Mouse (Mus musculus) ES-Bruce4 (cell line): Measurements from ENCODE around the gene Acin1. TPM values are rescaled to one million over a fixed set of nuclear protein-coding genes. Genes with fewer than 3 reads are reported as not detected.

ENCODE experiments used
- H3K27ac ChIP-seq: 2 replicates; pipeline ENCODE4 v1.5.1; 2012; ENCODE audit warnings: low read length, inconsistent platforms; ENCODE audit not compliant: insufficient read depth
- H3K27me3 ChIP-seq: 2 replicates; pipeline ENCODE4 v1.6.1; 2012; ENCODE audit warnings: mild to moderate bottlenecking, low read length, inconsistent platforms; ENCODE audit not compliant: control insufficient read depth, poor library complexity, insufficient read depth, severe bottlenecking
- H3K36me3 ChIP-seq: 2 replicates; pipeline ENCODE4 v1.6.1; 2012; ENCODE audit warnings: inconsistent platforms, mild to moderate bottlenecking, low read length, moderate library complexity; ENCODE audit not compliant: control insufficient read depth, poor library complexity, insufficient read depth, severe bottlenecking
- H3K4me1 ChIP-seq: one replicate; pipeline ENCODE4 v1.8.1; 2011; ENCODE audit warnings: low read length; ENCODE audit not compliant: control insufficient read depth, insufficient read depth
- H3K4me3 ChIP-seq: 2 replicates; pipeline ENCODE4 v1.5.1; 2011; ENCODE audit warnings: low read depth, mild to moderate bottlenecking, low read length
- H3K9ac ChIP-seq: 2 replicates; pipeline ENCODE4 v1.6.1; 2012; ENCODE audit warnings: low read depth, mild to moderate bottlenecking, inconsistent platforms; ENCODE audit not compliant: poor library complexity, severe bottlenecking
- H3K9me3 ChIP-seq: replicated peaks from 2 replicates; pipeline ENCODE4 v1.6.1; 2012; ENCODE audit warnings: mild to moderate bottlenecking, low read length, inconsistent platforms; ENCODE audit not compliant: control insufficient read depth, poor library complexity, insufficient read depth, severe bottlenecking
- CTCF ChIP-seq: IDR thresholded peaks from one replicate; pipeline ENCODE4 v1.8.1; 2011; ENCODE audit warnings: low read depth, low read length
- EP300 ChIP-seq: IDR thresholded peaks from 2 replicates; pipeline ENCODE4 v1.6.1; 2011; ENCODE audit warnings: low read depth, low read length; ENCODE audit not compliant: insufficient read depth
- POLR2A ChIP-seq: IDR thresholded peaks from one replicate; pipeline ENCODE4 v1.8.1; 2011; ENCODE audit warnings: low read length; ENCODE audit not compliant: insufficient read depth
- polyA plus RNA-seq: library from polyadenylated mRNA; stranded (reverse); fragments of >200 nt; gene quantifications from 2 replicates; pipeline ENCODE4 v1.2.4, GENCODE M21; 2011; ENCODE audit warnings: low read depth; ENCODE audit not compliant: missing spikeins, insufficient read depth, insufficient read length

Gene Acin1
- polyA plus RNA-seq, 1 experiment, result 299 TPM

DNA sequence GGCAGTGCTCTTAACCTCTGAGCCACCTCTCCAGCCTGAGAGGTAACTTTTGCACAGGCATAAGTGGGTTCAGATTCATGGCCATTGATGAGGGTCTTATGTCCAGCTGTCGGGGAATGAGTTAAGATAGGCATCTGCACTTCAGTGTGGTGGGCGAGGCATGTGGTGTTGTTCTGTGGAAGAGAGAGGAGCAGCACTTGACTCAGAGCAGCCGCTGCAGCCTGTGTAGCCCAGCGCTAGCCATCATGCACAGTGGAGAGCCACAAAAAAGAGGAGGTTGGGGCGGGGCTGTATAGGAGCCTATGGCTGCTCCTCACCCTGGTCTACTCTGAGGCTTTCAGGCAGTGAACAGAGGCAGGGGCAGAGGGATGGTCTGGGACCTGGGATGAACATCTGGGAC is 58.6 kb downstream of the Acin1 start:
- H3K4me1 ChIP-seq, result peaks cover 3% of the 10 kb centered on the region
- H3K9ac ChIP-seq, result no peak overlapping the region
- H3K36me3 ChIP-seq, result no peaks in the 10 kb centered on the region
- no peak overlapping the region for H3K27ac ChIP-seq
- no peaks in the 10 kb centered on the region for H3K27me3 ChIP-seq
- H3K9me3 ChIP-seq, result no peaks in the 10 kb centered on the region
- no peak overlapping the region for H3K4me3 ChIP-seq
- TF ChIP-seq CTCF (no peak), EP300 (no peak), POLR2A (no peak)

- Histone ChIP-seq H3K27ac (no peak overlapping the region), H3K36me3 (no peaks in the 10 kb centered on the region), H3K9me3 (no peaks in the 10 kb centered on the region), H3K9ac (no peak overlapping the region), H3K4me1 (peaks cover 3% of the 10 kb centered on the region), H3K4me3 (no peak overlapping the region), H3K27me3 (no peaks in the 10 kb centered on the region)
- TF ChIP-seq POLR2A (no peak), CTCF (no peak), EP300 (no peak)
Observed at GRCm38 (mm10) chr14:54624976-54625375, 61.8 kb downstream of the Acin1 start.

GRCm38 (mm10) chr14:54623334-54623733 is 63.4 kb downstream of the Acin1 start:
- Histone ChIP-seq H3K4me1 (peaks cover 3% of the 10 kb centered on the region), H3K9ac (no peak overlapping the region), H3K9me3 (peaks cover 3% of the 10 kb centered on the region; the same call in 1 of the 2 replicates), H3K27ac (no peak overlapping the region), H3K36me3 (no peaks in the 10 kb centered on the region), H3K27me3 (no peaks in the 10 kb centered on the region), H3K4me3 (no peak overlapping the region)
- TF ChIP-seq POLR2A (no peak), EP300 (no peak), CTCF (no peak)

GRCm38 (mm10) chr14:54621133-54621532 is 65.6 kb downstream of the Acin1 start, which contains the start of gene Psmb11:
Gene Psmb11, plus strand, starts transcription at chr14:54621433.
- no peak within 1 kb of the TSS for H3K4me3 ChIP-seq

GRCm38 (mm10) chr14:54617897-54618365 is 68.8 kb downstream of the Acin1 start, which contains the start of gene Psmb5:
Gene Psmb5, minus strand, starts transcription at chr14:54618022.
- H3K9me3 ChIP-seq, result peaks cover 3% of the 10 kb centered on the region; the same call in 1 of the 2 replicates
- H3K36me3 ChIP-seq, result peaks cover 17% of the 10 kb centered on the region
- peak within 1 kb of the TSS; percentile 51; the same call in 1 of the 2 replicates for H3K27ac ChIP-seq
- peaks cover 5% of the 10 kb centered on the region for H3K4me1 ChIP-seq
- no peaks in the 10 kb centered on the region for H3K27me3 ChIP-seq
- TF ChIP-seq POLR2A (no peak), EP300 (0 out of 2 replicates have a peak, but pooled peaks have one; percentile 10), CTCF (no peak)
- H3K9ac ChIP-seq, result peak within 1 kb of the TSS; percentile 95
- H3K4me3 ChIP-seq, result peak within 1 kb of the TSS; percentile 96

More at GRCm38 (mm10) chr14:54621133-54621532, 65.6 kb downstream of the Acin1 start, which contains the start of gene Psmb11:
- Histone ChIP-seq H3K27ac (no peak within 1 kb of the TSS), H3K4me1 (peaks cover 3% of the 10 kb centered on the region), H3K36me3 (peaks cover 2% of the 10 kb centered on the region), H3K9me3 (peaks cover 3% of the 10 kb centered on the region; the same call in 1 of the 2 replicates), H3K27me3 (no peaks in the 10 kb centered on the region), H3K9ac (no peak within 1 kb of the TSS)
- TF ChIP-seq CTCF, result no peak
- TF ChIP-seq POLR2A, result no peak
- TF ChIP-seq EP300, result no peak

- peak overlapping the region; percentile 49; the same call in 1 of the 2 replicates for H3K27ac ChIP-seq
- peaks cover 5% of the 10 kb centered on the region for H3K4me1 ChIP-seq
- no peak for TF ChIP-seq EP300
- TF ChIP-seq POLR2A, result no peak
- TF ChIP-seq CTCF, result peak; percentile 45
- H3K9me3 ChIP-seq, result peaks cover 3% of the 10 kb centered on the region; the same call in 1 of the 2 replicates
- H3K27me3 ChIP-seq, result no peaks in the 10 kb centered on the region
- peaks cover 20% of the 10 kb centered on the region for H3K36me3 ChIP-seq
- peak overlapping the region; percentile 96 for H3K4me3 ChIP-seq
- H3K9ac ChIP-seq, result peak overlapping the region; percentile 95
Observed at GRCm38 (mm10) chr14:54617152-54617896, 69.4 kb downstream of the Acin1 start.
